Mouse (Mus musculus) lung, embryonic 14.5 days (tissue): ENCODE data around the gene Btbd9. TPM values are rescaled to one million over a fixed set of nuclear protein-coding genes. Genes with fewer than 3 reads are reported as not detected.

Experiments used
- ATAC-seq: fragments of 200-750 bp; cut with Nextera tagmentation; 2 replicates; pipeline ENCODE4 v1.8.0; 2017; ENCODE audit warnings: mild to moderate bottlenecking, moderate TSS enrichment, moderate library complexity; ENCODE audit not compliant: insufficient read depth
- DNase-seq: peaks from one replicate; pipeline ENCODE4 v3.0.0-alpha.2; 2015
- H3K27ac ChIP-seq: fragments of 300-500 bp; sonication (generic); 2 replicates; pipeline ENCODE4 v1.5.1; 2014; ENCODE audit warnings: low read depth, mild to moderate bottlenecking, moderate library complexity
- H3K27me3 ChIP-seq: fragments of 300-500 bp; sonication (generic); 2 replicates; pipeline ENCODE4 v1.6.1; 2014; ENCODE audit warnings: low read length, control low read depth; ENCODE audit not compliant: insufficient read depth
- H3K36me3 ChIP-seq: fragments of 300-500 bp; sonication (generic); 2 replicates; pipeline ENCODE4 v1.6.1; 2014; ENCODE audit warnings: control low read depth; ENCODE audit not compliant: insufficient read depth
- H3K4me1 ChIP-seq: fragments of 300-500 bp; sonication (generic); 2 replicates; pipeline ENCODE4 v1.6.1; 2014; ENCODE audit warnings: antibody characterized with exemption, control low read depth; ENCODE audit not compliant: insufficient read depth
- H3K4me2 ChIP-seq: fragments of 300-500 bp; sonication (generic); 2 replicates; pipeline ENCODE4 v1.6.1; 2014; ENCODE audit warnings: mild to moderate bottlenecking
- H3K4me3 ChIP-seq: fragments of 300-500 bp; sonication (generic); 2 replicates; pipeline ENCODE4 v1.5.1; 2014; ENCODE audit warnings: low read depth, low read length
- H3K9ac ChIP-seq: fragments of 300-500 bp; sonication (generic); 2 replicates; pipeline ENCODE4 v1.6.1; 2014
- H3K9me3 ChIP-seq: fragments of 300-500 bp; sonication (generic); 2 replicates; pipeline ENCODE4 v1.6.1; 2016; ENCODE audit warnings: low read depth, low read length, control low read depth
- CTCF ChIP-seq: IDR thresholded peaks from 2 replicates; pipeline ENCODE4 v1.5.1; 2016; ENCODE audit warnings: antibody characterized with exemption, low read depth
- WGBS: fragments of 180-500 bp; shearing (Covaris S2); extraction: QIAGEN DNeasy Blood & Tissue Kit; methylation state at CpG from one replicate; pipeline ENCODE4 v1.1.7; 2014; 5-methylcytosine and 5-hydroxymethylcytosine counted together
- polyA plus RNA-seq: library from polyadenylated mRNA; unstranded; fragments of >200 nt; fragmentation: Nextera tagmentation; extraction: Ambion mirVana; gene quantifications from 2 replicates; pipeline ENCODE4 v1.2.1, GENCODE M21; 2014

The Btbd9 gene
- polyA plus RNA-seq, 1 experiment from 2014 or later: 51.8 TPM

DNA sequence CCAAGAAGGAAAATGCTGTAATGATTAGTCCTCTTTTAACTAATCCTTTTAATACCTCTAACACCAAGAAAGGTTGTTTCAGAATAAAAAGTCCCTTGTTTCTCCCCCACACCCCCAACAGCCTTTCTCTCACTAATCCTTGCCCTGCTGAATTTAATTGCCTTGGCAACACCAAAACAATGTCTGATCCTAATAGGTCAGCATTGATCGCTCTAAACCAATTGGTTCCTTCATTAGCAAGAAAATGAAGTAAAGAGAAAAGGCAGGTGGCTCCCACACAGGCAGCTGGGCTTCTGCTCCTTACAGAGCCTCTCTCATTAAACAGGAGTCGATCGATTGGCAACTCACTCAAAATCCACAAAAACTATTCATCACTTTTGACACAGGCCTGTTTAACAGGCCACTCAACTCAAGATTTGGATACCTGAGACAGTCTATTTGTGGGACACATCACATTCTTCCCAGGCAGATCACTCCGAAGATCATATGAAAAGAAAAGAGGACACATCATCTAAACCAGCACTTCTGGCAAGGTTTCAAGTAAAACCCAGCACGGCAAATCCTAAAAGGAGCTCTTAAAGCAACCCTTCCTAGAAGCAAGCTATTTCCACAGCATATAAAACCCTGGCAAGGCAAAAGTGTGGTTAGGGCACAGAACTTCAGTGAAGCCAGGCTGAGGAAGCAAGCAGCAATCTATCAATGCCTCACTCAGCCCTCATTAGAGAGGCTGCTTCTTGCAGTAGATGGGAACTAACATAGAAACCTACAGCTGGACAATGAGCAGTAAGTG, 197.9 kb downstream of the Btbd9 start:
- H3K36me3 ChIP-seq: no peaks in the 10 kb centered on the region
- H3K9me3 ChIP-seq: no peaks in the 10 kb centered on the region
- no peak overlapping the region for H3K27ac ChIP-seq
- TF ChIP-seq CTCF: no peak
- 53% methylated on average over 5 of the region's 5 CpGs for WGBS
- no peak overlapping the region for H3K4me2 ChIP-seq
- H3K4me1 ChIP-seq: no peaks in the 10 kb centered on the region
- no peak overlapping the region for H3K4me3 ChIP-seq
- H3K27me3 ChIP-seq: no peaks in the 10 kb centered on the region
- DNase-seq: peak; percentile 20
- no peak overlapping the region for H3K9ac ChIP-seq
- ATAC-seq: no peak

DNA sequence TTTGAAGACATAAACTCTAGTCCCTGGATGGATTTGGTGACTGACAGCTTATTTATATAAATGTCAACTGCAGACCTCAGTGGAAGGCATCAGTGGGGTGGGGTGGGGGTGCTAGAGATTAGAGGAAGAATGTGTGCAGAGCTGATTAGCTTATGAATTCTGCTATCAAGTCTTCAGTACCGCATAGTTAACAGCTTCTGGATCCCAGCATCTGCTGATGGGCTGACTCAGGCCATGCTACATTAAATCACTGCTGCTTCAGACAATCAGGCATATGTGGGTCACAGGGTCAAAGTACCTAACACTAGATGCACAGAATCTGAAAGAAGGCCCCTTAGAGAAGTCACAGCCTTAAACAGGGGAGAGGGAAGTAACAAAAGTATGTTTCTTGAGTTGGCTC, 198.5 kb downstream of the Btbd9 start:
- H3K27me3 ChIP-seq: no peaks in the 10 kb centered on the region
- H3K4me3 ChIP-seq: no peak overlapping the region
- no peak overlapping the region for H3K9ac ChIP-seq
- DNase-seq: peak; percentile 9
- no peak for TF ChIP-seq CTCF
- H3K4me2 ChIP-seq: no peak overlapping the region
- H3K27ac ChIP-seq: no peak overlapping the region
- H3K36me3 ChIP-seq: no peaks in the 10 kb centered on the region
- WGBS: 9% methylated on average over 1 of the region's 1 CpGs
- no peak for ATAC-seq
- H3K9me3 ChIP-seq: no peaks in the 10 kb centered on the region
- H3K4me1 ChIP-seq: no peaks in the 10 kb centered on the region

DNA sequence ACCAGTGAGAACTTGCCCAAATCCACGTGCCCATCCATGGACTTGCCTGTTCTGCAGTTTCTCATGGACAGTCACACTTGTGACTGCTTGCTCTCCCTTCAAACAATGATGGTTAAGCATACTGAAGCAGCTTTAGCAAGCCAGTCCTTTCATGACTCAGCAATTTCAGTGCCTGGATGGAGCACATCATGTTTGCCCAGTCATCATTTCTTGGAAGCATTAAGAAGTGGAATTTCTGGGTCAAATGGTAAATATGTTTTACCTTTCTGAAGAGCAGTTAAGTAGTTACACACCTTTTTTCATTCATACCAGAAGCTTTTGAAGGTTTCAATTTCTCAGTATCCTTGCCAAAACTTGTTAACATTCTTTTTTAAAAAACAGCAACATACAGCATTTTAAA, 201.2 kb downstream of the Btbd9 start:
- no peak for ATAC-seq
- peak; percentile 56 for DNase-seq
- H3K4me1 ChIP-seq: no peaks in the 10 kb centered on the region

DNA sequence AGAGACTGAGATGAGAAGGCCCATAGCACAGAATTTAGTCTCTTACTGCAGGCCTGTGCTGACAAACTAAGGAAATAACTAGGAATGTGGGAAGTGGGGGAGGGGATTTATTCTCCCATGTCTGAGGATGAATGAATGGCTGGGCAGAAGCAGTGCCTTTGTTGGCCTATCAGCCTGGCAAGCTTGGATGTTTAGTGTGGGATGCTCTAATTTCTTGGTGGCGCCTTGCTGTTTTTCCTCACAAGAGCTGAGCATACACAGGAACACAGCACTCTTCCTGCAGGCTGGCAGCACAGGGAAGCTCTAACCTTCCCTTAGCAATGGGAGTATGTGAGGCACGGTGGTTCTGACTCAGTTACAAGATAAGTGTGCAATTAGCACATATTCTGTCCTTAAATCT, 207.7 kb downstream of the Btbd9 start:
- Histone ChIP-seq H3K27ac (no peak overlapping the region), H3K9ac (no peak overlapping the region), H3K27me3 (no peaks in the 10 kb centered on the region), H3K4me3 (no peak overlapping the region), H3K36me3 (no peaks in the 10 kb centered on the region), H3K4me2 (no peak overlapping the region), H3K9me3 (no peaks in the 10 kb centered on the region), H3K4me1 (peaks cover 3% of the 10 kb centered on the region; the same call in 1 of the 2 replicates)
- ATAC-seq (no peak), DNase-seq (peak; percentile 57)
- no peak for TF ChIP-seq CTCF
- 61% methylated on average over 2 of the region's 2 CpGs for WGBS

More for the DNA sequence above, 201.2 kb downstream of the Btbd9 start:
- Histone ChIP-seq H3K27me3 (no peaks in the 10 kb centered on the region), H3K4me3 (no peak overlapping the region), H3K4me2 (no peak overlapping the region), H3K27ac (no peak overlapping the region), H3K9ac (no peak overlapping the region), H3K9me3 (no peaks in the 10 kb centered on the region), H3K36me3 (no peaks in the 10 kb centered on the region)
- no peak for TF ChIP-seq CTCF
- 62% methylated on average over 1 of the region's 1 CpGs for WGBS

DNA sequence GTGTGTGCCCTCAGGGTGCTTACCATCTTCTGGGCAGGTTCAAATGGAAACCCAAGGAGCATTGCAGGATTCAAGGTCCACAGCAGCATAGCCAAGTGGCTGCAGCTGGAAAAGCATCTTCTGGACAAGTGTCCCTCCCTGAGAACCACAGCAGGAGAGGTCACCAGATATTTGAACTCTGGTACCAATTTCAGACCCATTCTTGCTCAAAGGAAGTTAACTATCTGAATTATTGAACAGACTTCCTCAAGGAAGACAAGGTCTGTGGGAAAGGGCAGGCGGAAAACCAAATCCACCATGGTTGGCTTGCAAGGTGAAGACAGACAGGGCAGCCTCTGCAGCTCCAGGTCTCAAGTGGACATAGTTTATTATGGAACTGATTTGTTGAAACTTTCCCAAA, 211.6 kb downstream of the Btbd9 start:
- Histone ChIP-seq H3K27ac (no peak overlapping the region), H3K4me1 (peaks cover 5% of the 10 kb centered on the region; the same call in 1 of the 2 replicates), H3K4me3 (no peak overlapping the region), H3K9ac (no peak overlapping the region), H3K36me3 (no peaks in the 10 kb centered on the region), H3K27me3 (no peaks in the 10 kb centered on the region), H3K4me2 (no peak overlapping the region), H3K9me3 (no peaks in the 10 kb centered on the region)
- no peak for DNase-seq
- no peak for ATAC-seq
- WGBS: 88% methylated on average over 1 of the region's 1 CpGs
- TF ChIP-seq CTCF: no peak

DNA sequence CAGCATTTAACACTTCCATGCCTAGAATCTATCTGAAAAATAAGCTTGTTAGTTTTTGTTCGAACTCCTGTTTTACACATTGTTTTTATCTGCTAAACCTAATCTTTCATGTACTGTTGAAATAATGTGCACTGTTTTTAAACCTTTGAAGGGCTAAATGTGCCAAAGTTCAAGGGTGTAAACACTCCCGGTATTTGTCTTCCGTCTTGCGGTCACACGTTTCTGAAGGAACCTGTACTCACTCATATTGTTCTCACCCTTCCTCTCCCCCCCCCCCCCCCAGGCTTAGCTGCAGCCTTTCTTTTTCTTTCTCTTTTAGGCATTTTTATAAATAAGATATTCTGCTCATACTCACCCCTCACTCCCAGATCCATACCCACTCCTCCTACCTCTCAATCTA, 212.9 kb downstream of the Btbd9 start:
- no peak for TF ChIP-seq CTCF
- 52% methylated on average over 5 of the region's 5 CpGs for WGBS

DNA sequence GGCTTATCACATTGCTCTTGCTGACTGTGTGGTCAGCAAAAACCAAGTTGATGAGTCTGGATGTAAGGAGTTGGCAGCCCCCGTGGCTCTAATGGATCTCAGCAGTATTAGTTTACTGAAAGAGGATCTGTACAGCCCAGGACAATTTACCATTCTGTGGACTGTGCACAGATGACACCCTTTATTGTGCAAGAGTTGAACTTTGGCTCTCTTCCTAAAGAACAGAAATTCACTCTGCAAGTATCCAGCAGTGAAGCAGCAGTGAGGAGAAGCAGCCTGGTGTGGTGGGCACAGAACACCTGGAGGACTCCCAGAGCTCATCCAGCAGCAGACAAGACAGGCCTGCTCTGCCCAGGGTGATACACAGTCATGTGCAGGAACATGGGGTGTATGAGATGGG, 215.6 kb downstream of the Btbd9 start:
- TF ChIP-seq CTCF: no peak
- Histone ChIP-seq H3K4me3 (no peak overlapping the region), H3K27me3 (no peaks in the 10 kb centered on the region), H3K4me2 (no peak overlapping the region), H3K4me1 (0 out of 2 replicates have a peak, but pooled peaks cover 2% of the 10 kb centered on the region), H3K27ac (0 out of 2 replicates have a peak overlapping the region, but pooled peaks have one; percentile 6), H3K9me3 (no peaks in the 10 kb centered on the region), H3K36me3 (no peaks in the 10 kb centered on the region), H3K9ac (no peak overlapping the region)
- DNase-seq (peak; percentile 77), ATAC-seq (peak; percentile 68)
- WGBS: 25% methylated on average over 1 of the region's 1 CpGs

More for the DNA sequence above, 212.9 kb downstream of the Btbd9 start:
- no peak overlapping the region for H3K9ac ChIP-seq
- no peak overlapping the region for H3K4me3 ChIP-seq
- H3K4me1 ChIP-seq: peaks cover 2% of the 10 kb centered on the region; the same call in 1 of the 2 replicates
- no peaks in the 10 kb centered on the region for H3K27me3 ChIP-seq
- no peaks in the 10 kb centered on the region for H3K36me3 ChIP-seq
- no peaks in the 10 kb centered on the region for H3K9me3 ChIP-seq
- no peak overlapping the region for H3K27ac ChIP-seq
- DNase-seq (no peak), ATAC-seq (no peak)
- no peak overlapping the region for H3K4me2 ChIP-seq
